Mouse (Mus musculus): ENCODE data around the gene Slc4a2. TPM values are rescaled to one million over a fixed set of nuclear protein-coding genes. Genes with fewer than 3 reads are reported as not detected.
A peak's percentile ranks its signal among the peaks of the same experiment; 100 is the strongest.

The Slc4a2 gene
- polyA plus RNA-seq, 1 experiment: 84.6 TPM

DNA sequence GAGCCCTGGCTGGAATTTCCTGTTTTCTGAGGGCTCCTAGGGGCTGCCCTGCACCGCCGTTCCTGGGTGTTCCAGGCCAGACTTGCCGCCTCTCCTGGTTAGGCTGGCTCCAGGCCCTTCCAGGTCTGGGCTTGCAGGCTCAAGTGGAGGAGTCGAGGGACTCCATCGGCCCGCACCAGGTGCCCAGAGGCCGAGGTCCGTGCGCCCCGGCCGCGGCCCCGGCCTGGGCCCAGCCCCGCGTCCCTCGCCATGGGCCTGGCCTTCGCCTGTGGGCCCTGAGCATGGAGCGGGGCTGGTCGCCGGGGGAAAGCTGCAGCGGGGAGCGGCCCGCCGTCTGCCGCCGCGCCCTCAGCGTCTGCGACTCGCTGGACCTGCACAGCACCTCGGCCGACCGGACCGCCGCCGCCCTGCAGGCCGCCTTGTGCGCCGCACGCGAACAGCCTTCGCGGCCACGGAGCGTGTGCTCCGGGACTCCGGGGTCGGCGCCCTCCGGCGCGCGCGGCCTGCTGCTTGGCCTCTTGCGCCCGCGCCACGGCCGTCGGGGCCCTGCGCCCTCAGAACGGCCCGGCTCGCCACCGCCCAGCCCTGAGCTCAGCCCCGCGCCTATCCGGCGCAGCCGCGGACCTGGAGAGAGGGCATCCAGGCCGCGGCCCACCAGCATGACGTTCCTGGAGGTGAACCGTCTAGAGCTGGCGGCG lies 50.5 kb downstream of the Slc4a2 start:
- H3K4me1 ChIP-seq (ENCODE audit: control insufficient read depth, insufficient read depth, low read length): no peaks in the 10 kb centered on the region
- WGBS: 22% methylated on average over 77 of the region's 77 CpGs
- peak overlapping the region; percentile 55 for H3K4me3 ChIP-seq (replicated peaks; ENCODE audit: extremely low read depth, low read depth, low read length)
- peak; percentile 42; the same call in 1 of the 2 replicates for TF ChIP-seq POLR2A (IDR thresholded peaks at IDR 0.05; ENCODE audit: borderline replicate concordance, extremely low read depth, low read depth, low read length)
- no peak for TF ChIP-seq CTCF (IDR thresholded peaks at IDR 0.05; ENCODE audit: insufficient read depth, low read length)
- DNase-seq: peak; percentile 75

DNA sequence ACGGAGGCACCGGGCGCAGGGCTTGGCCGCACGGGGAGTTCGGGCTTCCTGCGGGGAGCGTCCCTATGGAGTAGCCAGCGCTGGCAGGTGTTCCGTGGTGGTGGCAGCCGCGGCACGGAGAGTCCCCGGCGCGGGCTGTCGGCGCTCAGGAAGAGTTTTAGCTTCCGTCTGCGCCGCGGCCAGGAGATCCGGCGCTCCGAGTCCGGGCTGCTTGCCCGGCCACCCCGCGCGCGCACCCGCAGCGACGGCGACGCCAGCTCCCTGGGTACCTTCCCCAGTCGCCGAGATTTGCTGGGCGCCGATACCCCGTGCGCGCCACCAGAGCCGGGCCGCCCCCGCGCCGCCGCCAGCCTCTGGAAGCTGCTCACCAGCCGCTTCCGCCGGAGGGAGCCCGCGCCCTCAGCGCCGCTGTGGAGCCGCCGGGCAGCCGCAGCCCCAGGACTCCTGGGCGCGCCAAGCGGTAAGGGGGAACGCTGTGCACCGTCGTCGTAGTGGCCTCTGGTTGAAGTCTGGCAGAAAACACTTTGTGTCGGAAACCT lies 51.2 kb downstream of the Slc4a2 start:
- DNase-seq: peak; percentile 56
- Histone ChIP-seq H3K4me3 (replicated peaks; ENCODE audit: extremely low read depth, low read depth, low read length) (peak overlapping the region; percentile 55), H3K4me1 (ENCODE audit: control insufficient read depth, insufficient read depth, low read length) (no peaks in the 10 kb centered on the region)
- TF ChIP-seq CTCF (IDR thresholded peaks at IDR 0.05; ENCODE audit: insufficient read depth, low read length): no peak
- TF ChIP-seq POLR2A (IDR thresholded peaks at IDR 0.05; ENCODE audit: borderline replicate concordance, extremely low read depth, low read depth, low read length): no peak
- WGBS: 11% methylated on average over 67 of the region's 67 CpGs

DNA sequence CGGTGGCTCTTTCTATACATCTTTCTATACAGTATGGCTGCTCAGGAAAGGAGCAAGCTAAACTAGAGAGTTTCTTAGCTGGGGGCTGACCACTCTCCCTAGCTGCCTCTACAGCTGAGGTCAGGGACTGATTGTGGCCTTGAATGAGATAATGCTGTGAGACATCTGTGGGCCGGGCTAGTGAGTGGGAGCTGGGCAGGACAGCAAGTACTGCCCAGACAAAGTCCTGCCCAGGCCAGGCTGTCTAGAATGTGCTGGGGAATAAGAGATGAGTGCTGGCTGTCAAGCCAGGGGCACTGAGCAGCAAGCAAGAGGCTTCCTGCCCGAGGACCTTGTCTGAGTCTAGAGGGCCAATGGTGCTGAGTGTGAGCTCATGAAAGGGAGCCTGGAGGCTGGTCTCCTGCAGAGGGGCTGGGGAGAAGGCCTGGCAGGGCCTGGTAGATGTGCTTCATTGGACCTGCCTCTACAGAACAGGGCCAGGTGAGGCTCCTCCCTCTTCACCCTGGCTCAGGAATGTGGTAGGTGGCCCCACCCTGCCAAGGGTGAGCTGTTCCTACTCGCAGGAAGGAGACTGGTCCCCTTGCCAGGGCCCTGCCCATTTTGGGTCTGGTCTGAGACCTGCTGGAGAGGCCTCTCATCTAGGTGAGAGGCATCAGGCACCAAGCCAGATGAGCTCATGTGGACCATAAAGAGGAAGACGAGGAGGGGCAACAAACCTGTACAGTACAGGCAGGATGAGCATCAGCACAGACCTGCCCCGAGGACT lies 52.0 kb downstream of the Slc4a2 start:
- peak; percentile 87 for DNase-seq
- no peak for TF ChIP-seq CTCF (IDR thresholded peaks at IDR 0.05; ENCODE audit: insufficient read depth, low read length)
- TF ChIP-seq POLR2A (IDR thresholded peaks at IDR 0.05; ENCODE audit: borderline replicate concordance, extremely low read depth, low read depth, low read length): peak; percentile 18; the same call in 1 of the 2 replicates
- H3K4me3 ChIP-seq (replicated peaks; ENCODE audit: extremely low read depth, low read depth, low read length): peak overlapping the region; percentile 7
- 64% methylated on average over 6 of the region's 6 CpGs for WGBS
- no peaks in the 10 kb centered on the region for H3K4me1 ChIP-seq (ENCODE audit: control insufficient read depth, insufficient read depth, low read length)

DNA sequence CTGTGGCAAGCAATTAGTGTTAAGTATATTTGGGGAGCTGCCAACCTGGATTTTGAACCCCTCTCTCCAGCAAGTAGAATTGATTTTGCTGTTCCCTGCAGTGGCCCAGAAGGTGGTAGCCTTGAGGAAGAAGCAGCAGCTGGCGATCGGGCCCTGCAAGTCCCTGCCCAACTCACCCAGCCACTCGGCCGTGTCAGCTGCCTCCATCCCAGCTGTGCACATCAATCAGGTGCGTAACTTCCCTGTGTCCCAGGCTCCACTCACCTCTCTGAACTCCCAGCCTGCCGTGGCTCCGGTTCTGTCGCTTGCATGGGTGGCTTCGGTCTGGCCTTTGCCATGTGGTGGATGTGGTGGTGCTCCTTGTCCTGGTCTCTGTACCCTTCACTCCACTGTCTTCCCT lies 54.3 kb downstream of the Slc4a2 start:
- TF ChIP-seq CTCF (IDR thresholded peaks at IDR 0.05; ENCODE audit: insufficient read depth, low read length) (no peak), POLR2A (IDR thresholded peaks at IDR 0.05; ENCODE audit: borderline replicate concordance, extremely low read depth, low read depth, low read length) (no peak)
- H3K4me3 ChIP-seq (replicated peaks; ENCODE audit: extremely low read depth, low read depth, low read length): no peak overlapping the region
- DNase-seq: no peak
- 93% methylated on average over 9 of the region's 9 CpGs for WGBS
- no peaks in the 10 kb centered on the region for H3K4me1 ChIP-seq (ENCODE audit: control insufficient read depth, insufficient read depth, low read length)

DNA sequence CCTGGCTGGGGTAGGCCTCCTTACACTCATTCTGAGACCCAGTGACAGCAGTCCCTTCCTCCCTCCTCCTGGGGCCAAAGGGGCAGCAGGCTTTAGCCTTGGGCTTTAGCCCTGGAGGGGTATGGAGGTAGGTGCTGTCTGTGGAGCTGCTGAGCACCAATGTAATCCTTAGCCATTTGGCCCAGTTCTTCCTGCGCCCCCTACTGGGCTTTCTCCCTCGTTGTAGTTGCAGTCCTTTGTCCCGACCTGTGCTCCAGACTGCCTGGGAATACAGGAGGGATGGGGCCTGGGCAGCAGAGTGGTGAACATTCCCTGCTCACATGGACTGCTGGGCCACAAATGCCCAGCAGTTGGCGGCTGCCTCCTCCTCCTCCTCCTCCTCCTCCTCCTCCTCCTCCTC lies 58.0 kb downstream of the Slc4a2 start:
- Histone ChIP-seq H3K4me3 (replicated peaks; ENCODE audit: extremely low read depth, low read depth, low read length) (no peak overlapping the region), H3K4me1 (ENCODE audit: control insufficient read depth, insufficient read depth, low read length) (no peaks in the 10 kb centered on the region)
- DNase-seq: peak; percentile 62
- TF ChIP-seq POLR2A (IDR thresholded peaks at IDR 0.05; ENCODE audit: borderline replicate concordance, extremely low read depth, low read depth, low read length) (no peak), CTCF (IDR thresholded peaks at IDR 0.05; ENCODE audit: insufficient read depth, low read length) (peak; percentile 66)
- WGBS: 32% methylated on average over 4 of the region's 4 CpGs

DNA sequence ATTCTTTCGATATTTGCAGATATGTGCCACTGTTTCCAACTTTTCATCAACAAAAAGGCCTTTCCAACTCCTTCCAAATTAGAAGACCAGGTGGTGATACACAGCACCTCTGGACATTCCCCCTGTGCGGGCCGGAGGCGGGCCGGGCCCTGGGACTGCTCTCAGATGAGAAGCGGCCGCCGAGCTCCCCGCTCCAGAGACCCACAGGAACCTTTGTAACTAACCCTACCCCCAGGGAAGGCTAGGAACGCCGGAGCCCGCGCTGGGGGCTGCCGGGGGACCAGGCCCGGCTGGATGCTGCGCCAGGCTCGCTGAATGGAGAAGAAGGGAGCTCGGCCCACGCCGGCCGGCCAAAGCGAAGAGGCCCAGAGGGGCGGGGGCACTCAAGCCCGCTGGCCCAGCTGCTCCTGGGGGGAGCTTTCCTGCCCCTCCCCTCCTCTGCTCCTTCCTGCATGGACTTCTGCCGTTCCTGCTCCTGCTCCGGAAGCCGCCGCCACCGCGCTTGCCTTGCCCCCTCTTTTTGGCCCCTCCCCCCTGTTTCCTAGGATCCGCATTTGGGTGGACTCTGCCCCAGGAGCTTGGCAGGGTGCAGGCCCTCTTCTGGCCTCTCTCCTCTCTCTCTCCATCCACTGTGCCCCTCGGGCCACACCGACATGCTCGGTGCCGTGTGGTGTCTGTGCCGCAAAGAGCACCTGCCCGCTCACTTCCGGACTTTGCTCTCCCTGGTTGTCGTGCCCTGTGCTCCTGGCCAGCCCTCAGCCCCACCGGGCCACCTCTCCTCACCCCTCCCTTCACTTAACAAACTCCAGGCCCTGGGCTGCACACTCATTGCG lies 58.8 kb downstream of the Slc4a2 start:
- no peak for TF ChIP-seq CTCF (IDR thresholded peaks at IDR 0.05; ENCODE audit: insufficient read depth, low read length)
- TF ChIP-seq POLR2A (IDR thresholded peaks at IDR 0.05; ENCODE audit: borderline replicate concordance, extremely low read depth, low read depth, low read length): no peak
- Histone ChIP-seq H3K4me3 (replicated peaks; ENCODE audit: extremely low read depth, low read depth, low read length) (no peak overlapping the region), H3K4me1 (ENCODE audit: control insufficient read depth, insufficient read depth, low read length) (no peaks in the 10 kb centered on the region)
- no peak for DNase-seq
- 62% methylated on average over 40 of the region's 41 CpGs for WGBS

DNA sequence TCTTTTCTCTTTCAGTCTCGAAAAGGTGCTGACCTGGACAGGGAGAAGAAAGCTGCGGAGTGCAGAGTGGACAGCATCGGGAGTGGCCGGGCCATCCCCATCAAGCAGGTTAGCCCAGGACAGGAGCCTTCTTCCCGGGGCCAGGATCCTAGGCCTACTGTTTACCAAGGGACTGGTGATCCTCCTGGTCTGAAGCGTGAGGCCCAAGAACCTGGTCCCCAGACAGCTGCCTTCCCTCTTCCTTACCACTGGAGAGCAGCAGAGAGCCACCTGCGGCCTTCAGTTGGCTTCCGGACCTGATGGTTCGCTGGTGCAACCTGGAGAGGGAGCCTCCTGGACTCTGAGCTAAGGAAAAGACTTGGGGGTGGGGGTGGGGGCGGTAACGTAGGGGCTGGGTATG lies 59.7 kb downstream of the Slc4a2 start:
- no peaks in the 10 kb centered on the region for H3K4me1 ChIP-seq (ENCODE audit: control insufficient read depth, insufficient read depth, low read length)
- WGBS: 38% methylated on average over 11 of the region's 11 CpGs
- peak; percentile 49 for DNase-seq
- TF ChIP-seq POLR2A (IDR thresholded peaks at IDR 0.05; ENCODE audit: borderline replicate concordance, extremely low read depth, low read depth, low read length): no peak
- peak; percentile 75 for TF ChIP-seq CTCF (IDR thresholded peaks at IDR 0.05; ENCODE audit: insufficient read depth, low read length)
- no peak overlapping the region for H3K4me3 ChIP-seq (replicated peaks; ENCODE audit: extremely low read depth, low read depth, low read length)

DNA sequence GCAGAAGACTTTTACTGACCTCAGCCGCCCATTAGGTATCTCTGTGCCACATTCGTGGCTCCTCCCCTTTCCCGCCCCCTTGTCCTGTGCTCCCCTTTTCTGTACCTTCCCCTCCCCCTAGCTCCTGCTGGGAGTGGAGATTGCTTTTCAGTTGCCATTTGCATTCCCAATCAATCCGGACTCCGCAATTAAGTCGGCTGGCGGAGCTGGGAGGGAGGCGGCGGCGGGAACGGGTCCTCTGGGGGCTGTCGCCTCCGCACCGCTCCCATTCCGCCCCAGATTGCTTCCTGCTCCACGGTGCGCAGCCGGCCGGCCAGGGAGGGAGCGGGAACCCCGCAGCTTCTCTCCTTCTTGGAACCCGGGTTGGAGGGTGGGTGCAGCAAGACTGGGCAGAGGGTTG lies 61.3 kb downstream of the Slc4a2 start:
- no peaks in the 10 kb centered on the region for H3K4me1 ChIP-seq (ENCODE audit: control insufficient read depth, insufficient read depth, low read length)
- no peak overlapping the region for H3K4me3 ChIP-seq (replicated peaks; ENCODE audit: extremely low read depth, low read depth, low read length)
- 78% methylated on average over 22 of the region's 22 CpGs for WGBS
- no peak for DNase-seq
- no peak for TF ChIP-seq CTCF (IDR thresholded peaks at IDR 0.05; ENCODE audit: insufficient read depth, low read length)
- TF ChIP-seq POLR2A (IDR thresholded peaks at IDR 0.05; ENCODE audit: borderline replicate concordance, extremely low read depth, low read depth, low read length): no peak

DNA sequence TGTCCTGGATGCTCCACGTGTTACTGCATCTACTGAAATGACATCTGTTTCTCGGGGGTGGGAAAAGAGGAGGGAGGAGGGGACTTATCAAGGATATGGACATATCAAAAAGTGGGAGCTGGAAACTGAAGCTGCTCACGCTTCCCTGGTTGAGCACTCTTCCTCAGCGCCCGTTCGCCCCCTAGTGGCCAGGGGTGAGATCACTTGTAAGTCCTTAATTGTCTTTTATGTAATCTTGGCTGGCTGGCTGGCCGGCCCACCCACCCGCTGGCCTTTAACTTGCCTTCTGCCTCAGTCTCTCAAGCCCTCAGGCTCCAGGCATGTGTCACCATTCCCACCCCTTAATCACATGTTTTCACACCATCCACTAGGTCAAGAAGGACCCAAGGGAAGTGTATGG lies 62.5 kb downstream of the Slc4a2 start:
- TF ChIP-seq POLR2A (IDR thresholded peaks at IDR 0.05; ENCODE audit: borderline replicate concordance, extremely low read depth, low read depth, low read length) (no peak), CTCF (IDR thresholded peaks at IDR 0.05; ENCODE audit: insufficient read depth, low read length) (peak; percentile 88)
- under 1% methylated on average over 8 of the region's 8 CpGs for WGBS
- H3K4me1 ChIP-seq (ENCODE audit: control insufficient read depth, insufficient read depth, low read length): no peaks in the 10 kb centered on the region
- H3K4me3 ChIP-seq (replicated peaks; ENCODE audit: extremely low read depth, low read depth, low read length): no peak overlapping the region
- peak; percentile 87 for DNase-seq

Measured in lung, adult 2 months (tissue).